Mouse (Mus musculus): ENCODE data around the gene Nt5c2. TPM values are rescaled to one million over a fixed set of nuclear protein-coding genes. Genes with fewer than 3 reads are reported as not detected.

Gene Nt5c2
- total RNA-seq (2021) = 10 to 100 TPM; 61.8 to 66.2 TPM
- polyA plus RNA-seq (2012; rRNA removed) = 11.6 and 11.9 TPM in 2 replicates
- long read RNA-seq, transcript Nt5c2-202 (18 exons, 3,728 nt) = major isoform, 20 of 44 reads
- long read RNA-seq, partial matches to known transcripts = 2 of 44 reads
- long read RNA-seq, other reads (novel, unspliced or antisense) = 13 of 44 reads

DNA sequence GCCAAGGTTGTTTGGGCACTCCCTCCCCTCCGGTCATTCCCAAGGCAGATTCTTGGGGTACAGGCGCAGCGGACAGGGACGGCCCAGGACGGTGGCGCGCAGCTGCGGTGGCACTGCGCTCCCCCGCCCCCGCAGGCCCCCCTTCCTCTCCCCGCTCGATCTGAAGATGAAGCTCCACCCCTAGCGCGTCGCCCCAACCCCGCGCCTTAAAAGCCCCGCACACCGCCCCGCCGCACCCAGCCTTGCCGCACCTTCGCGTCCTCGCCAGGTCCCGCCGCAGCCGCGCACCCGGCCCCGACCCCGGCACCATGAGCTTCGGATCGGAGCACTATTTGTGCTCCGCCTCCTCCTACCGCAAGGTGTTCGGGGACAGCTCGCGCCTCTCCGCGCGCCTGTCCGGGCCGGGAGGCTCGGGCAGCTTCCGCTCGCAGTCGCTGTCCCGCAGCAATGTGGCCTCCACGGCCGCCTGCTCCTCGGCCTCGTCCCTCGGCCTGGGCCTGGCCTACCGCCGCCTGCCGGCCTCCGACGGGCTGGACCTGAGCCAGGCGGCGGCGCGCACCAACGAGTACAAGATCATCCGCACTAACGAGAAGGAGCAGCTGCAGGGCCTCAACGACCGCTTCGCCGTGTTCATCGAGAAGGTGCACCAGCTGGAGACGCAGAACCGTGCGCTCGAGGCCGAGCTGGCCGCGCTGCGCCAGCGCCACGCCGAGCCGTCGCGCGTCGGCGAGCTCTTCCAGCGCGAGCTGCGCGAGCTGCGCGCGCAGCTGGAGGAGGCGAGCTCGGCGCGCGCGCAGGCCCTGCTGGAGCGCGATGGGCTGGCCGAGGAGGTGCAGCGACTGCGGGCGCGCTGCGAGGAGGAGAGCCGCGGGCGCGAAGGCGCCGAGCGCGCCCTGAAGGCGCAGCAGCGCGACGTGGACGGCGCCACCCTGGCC is at the start of gene Nt5c2, which contains the start of gene Ina:
Gene Nt5c2 (minus strand): TSS at position 707 of the 935 bp plus-strand sequence.
Gene Ina (plus strand): TSS at position 252 of the 935 bp plus-strand sequence.
- DNase-seq = peak; percentile 68

DNA sequence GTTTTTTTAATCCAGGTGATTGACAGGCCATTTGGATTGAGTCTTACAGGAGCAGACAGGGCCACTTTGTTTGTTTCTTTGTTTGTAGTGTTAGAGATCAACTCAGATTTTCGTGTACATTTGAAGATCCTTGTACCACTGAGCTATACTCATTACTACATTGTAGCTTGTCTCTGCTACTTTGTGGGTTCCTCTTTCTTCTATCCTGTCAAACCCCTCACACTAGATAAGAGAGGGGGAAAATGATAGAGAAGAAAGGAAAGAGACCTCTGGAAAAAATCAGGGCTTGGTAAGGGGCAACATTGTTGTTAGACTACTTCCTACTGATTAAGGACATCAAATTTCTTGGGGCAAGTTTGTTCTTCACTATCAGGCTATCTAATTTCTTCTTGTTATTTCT is 42.7 kb upstream of the Nt5c2 start:
- no peak for DNase-seq

DNA sequence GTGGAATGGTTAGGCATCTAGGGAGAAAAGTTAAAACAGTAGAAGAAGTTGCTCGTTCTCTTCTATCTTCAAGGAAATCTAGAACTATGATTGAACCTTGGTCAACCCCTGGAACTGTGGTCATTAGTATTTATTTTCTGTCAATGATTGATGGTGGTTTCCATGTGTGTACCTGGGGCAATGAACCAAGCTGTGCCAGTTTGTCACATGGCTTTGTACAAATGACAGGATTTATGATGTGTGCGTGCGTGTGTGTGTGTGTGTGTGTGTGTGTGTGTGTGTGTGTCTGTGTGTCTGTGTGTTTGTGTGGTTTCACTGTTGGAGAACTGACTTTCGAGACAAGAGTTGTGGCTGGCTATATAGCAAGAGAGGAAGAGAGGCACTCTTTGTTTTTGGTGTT is 38.5 kb upstream of the Nt5c2 start:
- no peak for DNase-seq

DNA sequence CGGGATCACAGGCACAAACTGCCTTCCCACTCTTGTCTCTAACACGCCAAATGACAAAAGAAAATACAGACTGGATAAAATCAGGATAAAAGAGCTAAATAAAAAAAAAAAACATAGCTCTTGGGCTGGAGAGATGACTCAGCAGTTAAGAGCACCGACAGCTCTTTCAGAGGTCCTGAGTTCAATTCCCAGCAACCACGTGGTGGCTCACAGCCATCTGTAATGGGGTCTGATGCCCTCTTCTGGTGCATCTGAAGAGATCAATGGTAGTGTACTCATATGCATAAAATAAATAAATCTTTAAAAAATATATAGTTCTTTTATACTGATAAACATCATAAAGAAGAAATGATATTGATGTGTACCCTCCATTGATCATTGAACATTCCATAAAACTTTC is 38.0 kb upstream of the Nt5c2 start:
- DNase-seq = no peak

DNA sequence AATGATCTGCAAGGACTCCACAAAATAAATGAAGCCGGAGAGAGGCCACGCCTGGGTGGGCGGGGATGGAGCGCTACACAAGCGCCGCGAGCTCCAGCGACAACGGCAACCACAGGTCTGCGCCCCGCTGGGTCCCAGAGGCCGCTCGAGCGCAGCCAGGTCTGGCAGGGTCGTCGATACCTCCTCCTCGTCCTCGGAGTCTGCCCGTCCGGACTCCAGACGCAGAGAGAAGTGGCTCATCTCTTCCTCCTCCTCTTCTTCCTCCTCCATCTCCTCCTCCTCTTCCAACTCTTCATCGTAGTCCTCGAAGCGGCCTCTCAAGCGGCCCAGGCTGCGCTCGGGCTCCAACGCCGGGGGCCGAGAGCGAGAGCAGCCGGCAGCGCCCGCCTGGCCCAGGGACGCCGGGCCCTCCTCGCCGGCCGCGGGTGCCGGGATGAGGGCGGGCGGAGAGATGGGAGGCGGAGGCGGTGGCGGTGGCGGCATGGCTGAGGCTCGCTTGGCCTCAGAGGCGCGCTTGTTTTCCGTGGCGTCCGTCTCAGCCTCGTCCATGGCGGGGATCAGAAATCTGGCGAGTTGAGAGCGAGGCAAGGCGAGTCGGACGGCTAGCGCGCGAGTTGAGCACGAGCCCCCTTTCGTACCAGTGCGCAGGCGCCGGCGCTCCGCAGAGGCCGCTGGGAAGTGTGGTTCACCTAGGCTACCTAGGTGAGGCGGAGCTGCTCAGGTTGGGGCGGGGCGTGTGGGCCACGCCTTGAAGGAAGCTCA is 35.5 kb upstream of the Nt5c2 start, which contains the start of gene Pcgf6:
Gene Pcgf6 (minus strand): TSS at position 636 of the 762 bp plus-strand sequence.
- DNase-seq = peak; percentile 86

DNA sequence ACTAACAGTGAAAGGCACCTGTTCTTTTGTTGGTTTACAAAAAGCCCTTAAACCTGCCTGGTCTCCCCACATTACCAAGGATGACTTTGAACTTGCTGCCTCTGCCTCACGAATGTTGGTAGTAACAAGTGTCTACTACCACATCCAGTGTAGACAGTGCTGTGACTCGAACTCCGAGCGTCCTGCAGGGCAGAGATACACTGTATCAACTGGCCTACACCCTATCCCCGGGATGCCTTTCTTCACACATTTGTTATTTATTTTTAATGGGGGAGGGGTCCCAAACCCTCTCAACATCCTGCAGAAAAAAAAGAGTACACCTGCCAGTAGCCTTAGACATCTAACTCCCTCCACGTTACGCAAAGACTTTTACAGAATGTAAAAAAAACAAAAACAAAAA is 34.9 kb upstream of the Nt5c2 start:
- DNase-seq = no peak

DNA sequence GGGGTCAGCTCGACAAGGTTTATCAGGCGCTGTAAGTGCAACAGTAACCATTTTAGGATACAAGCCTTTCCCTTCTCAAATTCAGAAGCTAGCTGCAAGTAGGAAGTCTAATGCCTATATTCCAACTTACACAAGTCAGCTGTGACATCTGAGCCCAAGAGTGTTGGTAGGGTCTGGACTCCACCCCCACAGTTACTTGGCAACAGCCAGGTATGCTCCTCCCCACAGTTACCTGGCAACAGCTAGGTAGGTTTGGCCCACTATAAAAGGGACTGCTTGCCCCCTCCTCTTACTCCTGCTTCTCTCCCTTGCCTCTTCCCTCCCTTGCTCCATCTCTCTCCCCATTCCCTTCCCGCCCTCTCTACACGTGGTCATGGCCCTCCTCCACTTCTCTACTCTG is 34.1 kb upstream of the Nt5c2 start:
- no peak for DNase-seq

DNA sequence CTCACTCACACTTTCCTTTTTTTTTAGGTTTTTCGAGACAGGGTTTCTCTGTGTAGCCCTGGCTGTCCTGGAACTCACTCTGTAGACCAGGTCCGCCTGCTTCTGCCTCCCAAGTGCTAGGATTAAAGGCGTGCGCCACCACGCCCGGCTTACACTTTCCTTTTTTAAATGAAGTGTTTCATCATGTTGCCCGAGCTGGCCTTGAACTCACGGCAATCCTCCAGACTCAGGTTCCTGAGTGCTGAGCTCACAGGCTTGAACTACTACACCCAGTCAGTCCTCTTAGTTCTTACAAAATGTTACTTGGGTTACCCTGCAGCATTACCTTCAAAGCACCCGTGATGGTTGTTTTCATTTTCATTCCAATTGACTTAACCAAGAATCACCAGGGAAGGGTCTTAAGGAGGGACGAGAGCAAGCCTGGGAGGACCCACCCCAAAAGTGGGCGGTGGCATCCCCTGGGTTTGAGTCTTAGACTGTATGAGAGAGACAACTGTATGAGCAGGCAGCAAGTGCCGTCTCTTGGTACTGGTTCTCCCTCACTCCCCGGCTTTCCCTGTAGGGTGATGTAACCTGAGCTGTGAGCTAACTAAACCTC is 32.4 kb upstream of the Nt5c2 start:
- DNase-seq = peak; percentile 79

DNA sequence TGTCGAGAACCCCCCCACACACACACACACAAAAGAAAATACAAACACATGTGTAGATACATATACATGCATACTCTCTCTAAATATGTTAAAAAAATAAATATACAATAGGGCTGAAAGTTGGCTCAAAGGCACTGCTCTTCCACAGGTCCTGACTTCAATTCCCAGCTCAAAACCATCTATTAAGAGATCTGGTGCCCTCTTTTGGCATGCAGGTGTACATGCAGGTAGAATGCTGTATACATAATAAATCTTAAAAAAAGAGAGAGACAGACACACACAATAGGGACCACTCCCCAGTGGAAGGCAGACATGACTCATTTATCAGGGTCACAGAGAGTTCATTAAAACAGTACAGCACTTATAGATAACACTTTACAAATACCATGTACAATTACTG is 31.4 kb upstream of the Nt5c2 start:
- no peak for DNase-seq

DNA sequence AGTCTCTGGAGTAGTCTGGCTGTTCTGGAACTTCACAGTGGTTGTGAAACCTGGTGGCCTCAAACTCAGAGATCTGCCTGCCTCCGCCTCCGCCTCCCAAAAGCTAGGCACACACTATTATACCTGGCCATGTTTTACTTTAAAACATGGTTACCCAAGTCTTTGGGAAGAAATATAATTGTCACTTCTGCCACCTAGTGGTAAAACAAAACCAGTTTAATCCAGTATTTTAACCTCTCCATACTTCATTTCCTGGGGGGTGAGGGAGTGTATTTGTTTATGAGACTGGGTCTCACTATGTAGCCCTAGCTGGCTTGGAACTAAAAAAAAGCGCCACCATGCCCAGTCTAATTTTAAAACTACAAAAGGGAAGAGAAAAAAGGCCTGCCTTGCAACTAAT is 28.7 kb upstream of the Nt5c2 start:
- DNase-seq = no peak

DNA sequence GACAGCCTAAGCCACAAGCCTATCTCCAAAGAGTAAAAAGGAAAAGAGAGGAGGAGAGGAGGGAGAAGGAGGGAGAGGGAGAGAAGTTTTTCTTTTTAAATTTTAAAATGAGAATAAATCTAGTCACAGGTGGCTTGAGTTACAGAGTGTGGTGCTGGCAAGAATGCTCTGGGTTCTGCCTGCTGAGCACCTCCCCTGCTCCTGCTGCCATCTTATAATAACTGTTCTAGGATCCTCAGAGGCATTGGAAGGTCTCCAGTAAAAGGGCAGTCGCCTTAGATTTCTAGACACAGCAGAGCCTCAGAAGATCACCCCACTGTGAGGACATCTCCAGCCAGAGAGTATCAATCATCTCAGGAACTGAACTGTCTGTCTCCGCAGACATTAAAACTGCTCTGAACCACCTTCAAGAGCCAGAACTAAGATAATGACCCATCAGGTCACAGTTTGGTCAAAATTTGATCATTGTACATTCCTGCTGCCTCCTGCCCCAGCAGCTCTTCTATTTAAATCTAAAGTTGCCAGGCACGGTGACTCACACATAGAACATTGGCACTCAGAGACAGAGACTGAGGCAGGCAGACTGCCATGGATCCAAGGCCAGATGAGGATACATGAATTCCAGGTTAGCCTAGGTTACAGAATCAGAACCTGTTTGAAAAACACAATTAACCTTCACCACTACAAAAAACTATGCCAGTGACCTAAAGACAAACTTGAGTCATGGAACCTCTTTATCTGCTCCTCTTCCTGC is 25.9 kb upstream of the Nt5c2 start:
- DNase-seq = peak; percentile 83

DNA sequence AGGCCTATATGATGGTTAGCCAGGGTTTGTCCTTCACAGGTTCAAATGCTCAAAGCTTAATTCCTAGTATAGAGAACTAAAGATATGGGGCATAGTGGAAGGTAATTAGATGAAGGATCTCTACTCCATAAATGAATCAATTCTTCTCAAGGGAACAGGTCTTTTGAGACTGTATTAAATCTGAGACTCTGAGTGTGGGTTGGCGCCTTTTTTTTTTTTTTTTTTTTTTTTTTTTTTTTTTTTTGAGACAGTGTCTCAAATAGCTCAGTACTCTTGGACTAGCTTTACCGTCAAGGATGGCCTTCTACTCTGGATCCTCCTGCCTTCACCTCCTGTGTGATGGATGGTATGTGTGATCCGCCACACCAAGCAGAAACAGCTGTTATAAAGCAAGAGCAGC is 21.6 kb upstream of the Nt5c2 start:
- DNase-seq = no peak

DNA sequence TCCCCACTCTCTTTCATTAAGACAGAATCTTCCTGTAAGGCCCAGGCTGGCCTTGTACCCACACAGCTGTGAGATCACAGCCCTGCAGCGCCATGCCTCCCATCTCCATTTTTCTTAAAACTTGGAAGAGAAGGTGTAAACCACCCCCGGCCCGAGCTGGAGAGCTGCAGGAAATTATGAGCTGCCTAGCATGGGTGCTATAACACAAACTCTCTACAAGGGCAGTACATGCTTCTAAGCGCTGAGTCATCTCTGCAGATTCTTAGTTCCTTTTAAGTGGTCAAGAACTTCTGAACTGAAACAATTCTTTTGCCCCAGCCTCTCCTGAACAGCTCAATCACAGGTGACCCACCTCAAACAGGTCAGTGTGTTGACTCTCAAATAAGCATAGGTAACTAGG is 20.0 kb upstream of the Nt5c2 start:
- no peak for DNase-seq

DNA sequence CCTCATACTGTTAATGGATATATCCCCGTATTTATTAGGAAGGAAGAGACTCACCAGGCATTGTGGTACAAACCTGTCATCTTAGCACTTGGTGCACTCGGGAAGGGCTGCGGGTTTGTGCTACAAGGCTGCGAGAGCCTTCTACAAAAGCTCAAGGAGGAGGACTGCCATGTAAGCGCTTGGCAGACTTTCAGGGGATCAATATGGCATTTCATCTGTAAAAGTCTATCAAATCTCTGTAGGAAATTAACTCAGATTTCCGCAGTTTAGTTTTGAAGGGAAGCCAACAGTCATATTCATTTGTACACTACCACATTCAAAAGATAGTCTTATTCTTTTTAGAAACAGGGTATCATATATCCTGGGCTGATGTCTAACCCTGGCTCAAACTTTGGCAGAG is 16.8 kb upstream of the Nt5c2 start:
- DNase-seq = no peak

DNA sequence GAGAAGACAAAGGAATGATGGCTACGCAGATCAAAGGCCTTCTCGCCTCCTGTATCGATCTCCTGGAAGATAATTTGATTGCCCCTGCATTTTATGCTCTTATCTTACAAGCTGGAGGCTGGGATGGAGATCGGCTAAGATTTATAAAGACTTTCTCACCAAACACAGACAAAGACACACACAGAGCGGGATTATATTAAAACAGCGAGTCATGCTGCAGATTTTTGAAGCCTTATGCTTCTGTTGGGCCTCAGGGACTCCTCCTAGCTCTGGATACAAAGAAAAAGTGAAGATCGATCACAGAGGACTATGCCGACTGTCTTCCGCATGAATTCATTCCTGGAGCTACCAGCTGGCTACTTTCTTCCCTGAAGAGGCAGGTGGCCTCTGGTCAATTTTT is 14.8 kb upstream of the Nt5c2 start:
- DNase-seq = no peak

DNA sequence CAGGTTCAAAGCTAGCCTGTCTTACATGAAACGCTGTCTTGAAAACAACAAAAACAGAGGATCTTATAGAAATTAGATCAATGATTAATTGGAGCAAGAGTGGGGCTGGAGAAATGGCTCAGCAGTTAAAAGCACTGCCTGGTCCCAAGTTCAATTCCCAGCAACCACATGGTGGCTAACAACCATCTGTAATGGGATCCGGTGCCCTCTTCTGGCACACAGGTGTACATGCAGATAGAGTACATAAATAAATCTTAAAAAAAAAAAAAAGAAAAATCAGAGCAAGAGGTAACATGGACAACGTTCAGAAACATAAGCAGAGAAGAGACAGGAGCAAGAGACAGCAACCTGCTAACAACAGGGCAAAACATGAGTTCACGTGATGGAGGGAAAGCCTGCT is 11.6 kb upstream of the Nt5c2 start:
- no peak for DNase-seq

DNA sequence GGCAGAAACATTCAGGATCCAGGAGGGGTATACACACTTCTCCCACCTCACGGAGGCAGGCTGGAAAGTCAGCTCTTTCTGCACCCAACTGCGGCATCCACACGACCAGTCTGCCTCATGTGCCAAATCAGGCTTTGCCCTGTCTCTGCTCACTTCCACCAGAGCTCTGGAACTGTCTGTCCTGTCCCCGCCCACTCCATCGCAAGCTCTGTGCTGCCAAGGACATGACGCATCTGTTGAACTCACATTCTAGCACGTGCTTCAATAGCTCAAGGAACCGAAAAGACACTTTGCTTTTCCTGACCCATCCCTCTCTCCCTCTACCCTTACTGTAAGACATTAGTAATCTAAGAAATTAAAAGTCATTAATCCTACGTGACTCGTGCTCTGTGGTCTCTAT is 10.0 kb upstream of the Nt5c2 start:
- peak; percentile 47 for DNase-seq

DNA sequence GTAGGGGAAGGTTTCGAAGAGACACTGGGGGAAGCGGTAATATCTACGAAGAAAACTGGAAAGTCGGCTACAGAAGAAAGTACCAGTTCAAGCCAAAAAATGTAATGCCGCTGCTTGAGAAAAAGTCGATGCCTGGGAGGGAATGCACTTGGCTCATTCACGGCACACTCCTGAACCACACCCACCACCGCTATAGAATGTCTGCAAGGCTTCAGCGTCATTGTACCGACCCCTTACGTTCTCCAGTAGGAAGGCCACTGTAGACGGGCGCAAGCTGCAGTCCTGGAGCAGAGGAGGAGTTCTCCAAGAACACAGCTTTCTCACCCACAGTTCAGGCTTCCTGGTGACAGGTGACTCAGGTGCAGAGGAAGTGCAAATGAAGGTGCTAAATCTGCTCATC is 8.6 kb upstream of the Nt5c2 start:
- DNase-seq = no peak

DNA sequence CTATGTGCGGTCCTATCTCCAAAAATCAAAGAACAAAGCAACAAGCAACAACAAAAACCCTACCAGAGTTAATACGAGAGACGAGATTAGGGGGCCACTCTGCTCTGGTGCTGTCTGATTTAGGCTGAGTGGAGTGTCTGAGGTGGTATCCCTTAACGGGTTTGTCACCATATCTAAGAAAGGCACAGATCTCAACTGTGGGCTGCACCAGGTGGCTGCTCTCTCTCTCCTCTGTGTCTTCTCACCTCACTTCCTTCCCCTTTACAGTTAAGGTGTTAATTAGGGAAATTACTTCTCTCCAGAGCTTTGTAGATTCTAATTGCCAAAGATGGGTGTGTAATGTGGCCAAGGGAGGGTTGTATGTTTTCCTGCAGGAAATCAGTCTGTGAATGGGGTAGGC is 7.8 kb upstream of the Nt5c2 start:
- DNase-seq = no peak

DNA sequence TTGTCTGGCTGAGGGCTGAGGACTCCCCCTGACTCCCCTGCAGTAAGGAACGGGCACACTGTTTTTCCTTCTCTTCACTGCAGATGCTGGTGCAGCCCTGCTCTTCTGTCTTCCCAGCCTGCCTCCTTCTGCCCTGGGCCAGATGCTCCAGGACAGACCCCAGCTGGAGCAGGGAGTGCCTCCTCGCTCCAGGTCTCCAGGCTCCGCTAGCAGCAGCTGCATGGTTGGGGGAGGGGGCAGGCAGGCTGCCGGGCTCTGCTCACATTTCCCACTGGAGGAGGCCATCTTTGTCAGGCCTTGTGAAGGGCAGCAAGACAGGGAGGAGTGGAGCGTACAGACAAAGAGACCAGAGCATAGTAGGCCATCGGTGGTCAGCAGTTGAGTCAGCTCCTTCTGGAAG is 4.4 kb upstream of the Nt5c2 start:
- no peak for DNase-seq

DNA sequence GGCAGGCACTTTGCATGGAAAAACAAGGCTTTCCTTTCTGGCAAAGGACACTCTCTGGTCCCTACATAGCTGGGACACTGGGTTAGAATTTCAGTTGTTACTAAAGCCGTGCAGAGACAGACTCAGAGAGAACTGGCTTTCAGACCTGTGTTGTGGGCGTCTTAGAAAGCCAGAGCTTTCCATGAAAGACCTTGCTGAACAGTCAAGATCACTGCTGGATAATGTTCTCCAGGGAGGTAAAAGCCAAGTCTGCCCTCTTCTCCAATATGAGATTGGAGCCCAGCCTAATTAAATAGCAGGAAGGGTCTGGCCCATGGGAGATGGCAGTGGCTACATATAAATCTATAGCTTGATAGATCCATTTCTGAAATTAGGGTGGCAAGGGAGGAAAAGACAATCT is 3.4 kb upstream of the Nt5c2 start:
- no peak for DNase-seq

DNA sequence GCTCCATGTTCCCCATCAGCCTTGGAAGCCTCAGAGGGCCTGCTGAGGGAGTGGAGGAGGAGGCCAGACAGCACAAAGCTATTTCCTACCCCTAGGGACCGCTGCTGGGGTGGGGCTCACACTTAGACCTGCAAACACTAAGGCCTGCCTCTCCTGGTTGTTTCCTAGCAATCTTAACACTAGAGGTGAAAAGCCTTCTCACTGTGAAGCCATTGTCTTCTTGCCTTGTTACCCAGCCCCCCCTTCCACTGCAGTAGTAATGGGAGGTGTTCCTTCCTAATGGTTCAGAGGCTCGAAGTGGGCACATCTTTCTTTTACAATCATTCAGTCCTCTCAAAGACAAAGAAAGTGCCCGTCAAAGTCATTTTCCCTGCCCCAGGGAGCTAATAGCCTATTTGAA is 2.9 kb upstream of the Nt5c2 start:
- no peak for DNase-seq
